Mouse (Mus musculus) E14TG2a.4 (cell line): ENCODE measurements around the gene Cdc42ep4.

Experiments
- CTCF ChIP-seq: conservative IDR thresholded peaks from 2 replicates; pipeline ENCODE4 v1.5.1; 2014; ENCODE audit warnings: low read length
- POU5F1 ChIP-seq: IDR thresholded peaks from 2 replicates; pipeline ENCODE4 v1.6.1; 2014; ENCODE audit warnings: low read length, borderline replicate concordance

DNA sequence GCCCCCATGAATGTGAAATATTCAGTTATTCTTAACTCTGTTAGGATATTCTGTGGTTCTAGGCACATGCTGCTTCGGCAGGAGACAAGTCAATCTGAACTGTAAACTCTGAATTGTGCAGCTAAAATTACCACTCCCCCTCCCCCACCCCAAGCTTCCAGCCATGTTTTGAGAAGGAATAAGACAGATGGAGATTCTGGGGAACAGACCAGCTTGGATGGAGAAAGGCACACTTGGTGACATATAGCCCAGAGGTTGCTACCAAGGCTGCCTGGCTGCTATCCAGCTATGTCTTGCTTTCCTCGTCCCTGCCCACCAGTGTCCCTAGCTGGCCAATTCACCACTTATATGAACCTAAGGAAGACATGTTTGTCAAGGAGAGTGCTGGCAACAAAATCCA, 30.3 kb upstream of the Cdc42ep4 start:
- TF ChIP-seq CTCF = no peak
- TF ChIP-seq POU5F1 = no peak
